Mouse (Mus musculus) liver, adult 2 months (tissue): Measurements from ENCODE around the gene Mttp. TPM values are rescaled to one million over a fixed set of nuclear protein-coding genes. Genes with fewer than 3 reads are reported as not detected.
A peak's percentile ranks its signal among the peaks of the same experiment; 100 is the strongest.

Experiments used
- DNase-seq: peaks from one replicate; pipeline ENCODE4 v3.0.0-alpha.2; 2011; ENCODE audit warnings: low read depth, low spot score; ENCODE audit errors: extremely low read depth
- H3K27ac ChIP-seq: fragments of 200-500 bp; replicated peaks from 2 replicates; pipeline ENCODE4 v1.5.1; 2012; ENCODE audit warnings: low read depth, mild to moderate bottlenecking, control low read depth, inconsistent platforms, low read length; ENCODE audit not compliant: insufficient read depth
- H3K27me3 ChIP-seq: fragments of 200-500 bp; 2 replicates; pipeline ENCODE4 v1.6.1; 2012; ENCODE audit warnings: mild to moderate bottlenecking, moderate library complexity, low read length, inconsistent platforms; ENCODE audit not compliant: control insufficient read depth, insufficient read depth
- H3K36me3 ChIP-seq: fragments of 200-500 bp; 2 replicates; pipeline ENCODE4 v1.6.1; 2012; ENCODE audit warnings: low read length, inconsistent platforms; ENCODE audit not compliant: control insufficient read depth, insufficient read depth
- H3K4me1 ChIP-seq: fragments of 200-500 bp; 2 replicates; pipeline ENCODE4 v1.6.1; 2011; ENCODE audit warnings: low read length; ENCODE audit not compliant: control insufficient read depth, insufficient read depth
- H3K4me3 ChIP-seq: fragments of 200-500 bp; 2 replicates; pipeline ENCODE4 v1.5.1; 2011; ENCODE audit warnings: low read depth, mild to moderate bottlenecking, control low read depth, low read length, moderate library complexity; ENCODE audit not compliant: insufficient read depth
- H3K79me2 ChIP-seq: fragments of 200-500 bp; 2 replicates; pipeline ENCODE4 v1.6.1; 2012; ENCODE audit warnings: inconsistent platforms, mild to moderate bottlenecking, low read length, moderate library complexity; ENCODE audit not compliant: control insufficient read depth, insufficient read depth
- H3K9ac ChIP-seq: fragments of 200-500 bp; 2 replicates; pipeline ENCODE4 v1.6.1; 2012; ENCODE audit warnings: low read depth, mild to moderate bottlenecking, control low read depth, inconsistent platforms, low read length
- CTCF ChIP-seq: fragments of 200-500 bp; IDR thresholded peaks from 2 replicates; pipeline ENCODE4 v1.5.1; 2011; ENCODE audit warnings: low read depth, low read length, control low read depth
- POLR2A ChIP-seq: fragments of 200-500 bp; IDR thresholded peaks from 2 replicates; pipeline ENCODE4 v1.6.1; 2011; ENCODE audit warnings: low read length, control low read depth; ENCODE audit not compliant: insufficient read depth; ENCODE audit errors: extremely low read depth
- WGBS: fragments of 180-500 bp; shearing (Covaris S2); methylation state at CpG from one replicate; pipeline ENCODE4 v1.1.7; 2018; 5-methylcytosine and 5-hydroxymethylcytosine counted together
- polyA plus RNA-seq: library from polyadenylated mRNA; depleted of rRNA; stranded (reverse); fragments of >200 nt; gene quantifications from 2 replicates; pipeline ENCODE4 v1.2.3, GENCODE M21; 2012
- total RNA-seq: library from RNA; depleted of rRNA; stranded (reverse); fragments of >200 nt; gene quantifications from 2 replicates; pipeline ENCODE4 v1.2.3, GENCODE M21; 2014

Mttp gene
- total and polyA plus RNA-seq, 2 experiments = 51.7 to 204 TPM

- Histone ChIP-seq H3K4me1 (no peaks in the 10 kb centered on the region), H3K4me3 (no peak overlapping the region), H3K9ac (no peak overlapping the region), H3K27me3 (no peaks in the 10 kb centered on the region), H3K36me3 (peaks cover 65% of the 10 kb centered on the region), H3K79me2 (no peaks in the 10 kb centered on the region), H3K27ac (no peak overlapping the region)
- TF ChIP-seq CTCF (no peak), POLR2A (no peak)
- 66% methylated on average over 19 of the region's 19 CpGs for WGBS
- peak; percentile 32 for DNase-seq
These were observed 48.3 kb downstream of the Mttp start for GRCm38 (mm10) chr3:138096263-138097028.

GRCm38 (mm10) chr3:138095718-138096117 is 49.0 kb downstream of the Mttp start:
- Histone ChIP-seq H3K4me1 (no peaks in the 10 kb centered on the region), H3K27me3 (no peaks in the 10 kb centered on the region), H3K27ac (no peak overlapping the region), H3K79me2 (no peaks in the 10 kb centered on the region), H3K36me3 (peaks cover 72% of the 10 kb centered on the region), H3K9ac (no peak overlapping the region), H3K4me3 (no peak overlapping the region)
- 66% methylated on average over 10 of the region's 10 CpGs for WGBS
- DNase-seq = no peak
- no peak for TF ChIP-seq POLR2A

GRCm38 (mm10) chr3:138095301-138095700 is 49.5 kb downstream of the Mttp start:
- H3K4me3 ChIP-seq = no peak overlapping the region
- WGBS = 61% methylated on average over 3 of the region's 3 CpGs

GRCm38 (mm10) chr3:138083896-138084295 is 60.9 kb downstream of the Mttp start:
- WGBS = 87% methylated on average over 4 of the region's 4 CpGs
- H3K27ac ChIP-seq = no peak overlapping the region
- TF ChIP-seq CTCF (no peak), POLR2A (no peak)

More at GRCm38 (mm10) chr3:138095301-138095700, 49.5 kb downstream of the Mttp start:
- Histone ChIP-seq H3K36me3 (peaks cover 76% of the 10 kb centered on the region), H3K4me1 (no peaks in the 10 kb centered on the region), H3K9ac (no peak overlapping the region), H3K27ac (no peak overlapping the region), H3K79me2 (no peaks in the 10 kb centered on the region), H3K27me3 (no peaks in the 10 kb centered on the region)
- no peak for TF ChIP-seq CTCF
- TF ChIP-seq POLR2A = no peak
- DNase-seq = no peak

GRCm38 (mm10) chr3:138083073-138083637 is 61.6 kb downstream of the Mttp start:
- Histone ChIP-seq H3K27ac (no peak overlapping the region), H3K27me3 (no peaks in the 10 kb centered on the region), H3K4me3 (no peak overlapping the region), H3K9ac (no peak overlapping the region), H3K79me2 (no peaks in the 10 kb centered on the region), H3K4me1 (no peaks in the 10 kb centered on the region), H3K36me3 (peaks cover 5% of the 10 kb centered on the region; the same call in 1 of the 2 replicates)
- DNase-seq = no peak
- WGBS = 97% methylated on average over 1 of the region's 1 CpGs
- no peak for TF ChIP-seq POLR2A
- TF ChIP-seq CTCF = no peak

More at GRCm38 (mm10) chr3:138083896-138084295, 60.9 kb downstream of the Mttp start:
- H3K4me1 ChIP-seq = no peaks in the 10 kb centered on the region
- no peak for DNase-seq
- no peak overlapping the region for H3K9ac ChIP-seq
- no peaks in the 10 kb centered on the region for H3K79me2 ChIP-seq
- H3K4me3 ChIP-seq = no peak overlapping the region
- H3K36me3 ChIP-seq = peaks cover 9% of the 10 kb centered on the region
- H3K27me3 ChIP-seq = no peaks in the 10 kb centered on the region

GRCm38 (mm10) chr3:138078701-138079100 is 66.1 kb downstream of the Mttp start:
- no peaks in the 10 kb centered on the region for H3K4me1 ChIP-seq
- 89% methylated on average over 1 of the region's 1 CpGs for WGBS

More at GRCm38 (mm10) chr3:138078701-138079100, 66.1 kb downstream of the Mttp start:
- Histone ChIP-seq H3K27ac (no peak overlapping the region), H3K36me3 (0 out of 2 replicates have a peak, but pooled peaks cover 3% of the 10 kb centered on the region), H3K79me2 (no peaks in the 10 kb centered on the region), H3K27me3 (no peaks in the 10 kb centered on the region), H3K9ac (no peak overlapping the region), H3K4me3 (no peak overlapping the region)
- no peak for DNase-seq
- TF ChIP-seq CTCF (no peak), POLR2A (no peak)
